Mouse (Mus musculus): ENCODE data around the gene Grpel1. TPM values are rescaled to one million over a fixed set of nuclear protein-coding genes. Genes with fewer than 3 reads are reported as not detected.

Gene Grpel1
- polyA plus RNA-seq, 1 experiment from 2014 or later: 74.4 TPM

Other genes with a start within 250 kb of the Grpel1 start
- 6.9 and 12.2 TPM in 2 replicates for gene Sorcs2, start 66.9 kb upstream of the Grpel1 start, polyA plus RNA-seq (2016; fragmentation: Nextera tagmentation; extraction: Ambion mirVana)
- gene Tada2b, start 19.3 kb downstream of the Grpel1 start, polyA plus RNA-seq (2016; fragmentation: Nextera tagmentation; extraction: Ambion mirVana): 1.2 and 1.9 TPM in 2 replicates
- gene Ccdc96, start 19.6 kb downstream of the Grpel1 start, polyA plus RNA-seq (2016; fragmentation: Nextera tagmentation; extraction: Ambion mirVana): 0.33 and 0.62 TPM in 2 replicates
- 22.5 and 26.8 TPM in 2 replicates for gene Tbc1d14, start 128.3 kb downstream of the Grpel1 start, polyA plus RNA-seq (2016; fragmentation: Nextera tagmentation; extraction: Ambion mirVana)
- gene D5Ertd579e, start 231.0 kb downstream of the Grpel1 start, polyA plus RNA-seq (2016; fragmentation: Nextera tagmentation; extraction: Ambion mirVana): 25.5 and 33.7 TPM in 2 replicates